Mouse (Mus musculus) spleen, adult 18-20 months (tissue): ENCODE measurements around the gene Psmc2.

Experiments used
- DNase-seq, 2 experiments: peaks; one replicate each; pipeline ENCODE4 v3.0.0; 2022; ENCODE audit warnings: mixed read lengths in 2 of 2

The Psmc2 gene

DNA sequence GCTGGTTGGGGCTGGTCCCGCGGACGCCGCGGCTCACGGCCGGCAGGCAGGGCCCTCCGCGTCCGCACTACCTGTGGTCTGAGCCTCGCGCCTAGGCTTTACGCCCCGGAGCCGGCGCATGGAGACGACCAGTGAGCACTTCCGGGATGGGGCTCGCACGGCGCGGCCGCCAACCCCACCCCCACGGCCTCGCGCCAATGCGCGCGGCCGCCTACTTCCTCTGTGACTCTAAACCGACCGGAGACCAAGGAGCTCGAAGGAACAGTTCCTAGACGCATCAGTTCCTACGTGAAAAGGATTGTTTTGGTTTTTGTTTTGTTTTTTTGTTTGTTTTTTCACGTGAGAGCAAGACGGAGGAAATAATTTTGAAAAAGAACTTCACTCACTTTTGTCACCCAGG lies at the start of gene Psmc2, which contains the start of gene Dnajc2:
Gene Psmc2 (plus strand): TSS at position 231 of the 400 bp plus-strand sequence.
Gene Dnajc2 (minus strand): TSS at position 199 of the 400 bp plus-strand sequence.
- peak; percentile 80 to 86 for DNase-seq

DNA sequence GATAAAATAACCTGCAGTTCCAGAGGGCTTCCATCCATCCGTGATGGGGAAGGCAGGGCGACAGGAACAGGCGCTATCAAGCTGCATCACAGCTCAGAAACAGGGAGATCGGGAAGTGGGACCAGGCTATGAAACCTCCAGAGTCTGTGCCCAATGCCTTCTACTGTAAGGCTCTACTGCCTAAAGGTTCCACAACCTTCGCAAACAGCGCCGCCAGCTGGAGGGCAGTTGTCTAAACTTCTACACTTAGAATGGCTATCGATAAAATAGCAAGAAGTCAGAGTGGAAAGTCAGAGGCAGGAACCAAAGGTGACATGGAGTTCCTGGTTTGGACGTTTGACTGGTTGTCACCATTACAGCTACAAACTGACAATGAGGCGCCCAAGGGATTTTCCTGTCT lies 49.5 kb upstream of the Psmc2 start:
- peak; percentile 48 to 66 for DNase-seq

DNA sequence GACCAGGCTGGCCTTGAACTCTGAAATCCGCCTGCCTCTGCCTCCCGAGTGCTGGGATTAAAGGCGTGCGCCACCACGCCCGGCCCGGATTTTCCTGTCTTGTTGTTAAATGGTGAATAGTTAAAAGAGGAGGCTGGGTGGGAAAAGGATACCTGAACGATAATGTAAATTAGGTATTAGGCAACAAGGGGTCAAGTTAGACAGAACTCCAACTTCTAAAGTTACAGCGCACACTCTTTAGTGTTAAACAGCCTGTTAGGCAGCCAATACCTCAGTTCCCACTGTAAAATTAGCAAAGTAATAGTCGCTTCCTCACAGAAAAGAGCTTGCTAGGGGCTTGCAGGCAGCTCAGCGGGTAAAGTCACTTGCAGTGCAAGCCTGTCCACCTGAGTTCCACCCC lies 49.0 kb upstream of the Psmc2 start:
- DNase-seq = no peak

DNA sequence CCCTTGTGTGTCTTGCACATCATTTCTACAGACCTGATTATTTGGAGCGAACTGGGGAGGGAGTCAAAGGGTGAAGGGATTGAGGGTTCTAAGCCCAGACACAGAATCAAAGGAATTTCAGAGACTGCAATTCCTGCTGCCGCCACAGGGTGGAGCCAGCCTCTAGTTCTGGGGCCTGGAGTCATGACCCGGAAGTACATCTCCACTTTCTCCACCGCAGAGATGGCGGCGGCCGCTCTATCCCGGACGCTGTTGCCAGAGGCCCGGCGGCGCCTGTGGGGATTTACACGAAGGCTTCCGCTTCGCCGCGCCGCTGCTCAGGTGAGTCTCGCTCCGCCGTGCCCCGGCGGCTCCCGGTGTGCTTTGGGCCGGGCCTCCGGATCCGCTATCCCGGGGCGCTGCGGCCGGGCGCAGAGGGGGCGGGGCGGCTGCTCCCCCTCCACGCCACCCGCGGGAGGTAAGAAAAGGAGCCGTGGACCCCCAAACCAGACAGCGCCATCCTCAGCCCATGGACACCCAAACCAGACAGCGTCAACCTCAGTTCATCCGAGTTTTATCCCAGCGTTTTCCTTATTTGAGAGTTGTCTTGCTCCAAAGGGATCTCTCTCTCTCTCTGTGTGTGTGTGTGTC lies 48.0 kb upstream of the Psmc2 start, which contains the start of gene Pmpcb:
Gene Pmpcb (plus strand): TSS at position 186 of the 630 bp plus-strand sequence.
- peak; percentile 72 to 85 for DNase-seq

DNA sequence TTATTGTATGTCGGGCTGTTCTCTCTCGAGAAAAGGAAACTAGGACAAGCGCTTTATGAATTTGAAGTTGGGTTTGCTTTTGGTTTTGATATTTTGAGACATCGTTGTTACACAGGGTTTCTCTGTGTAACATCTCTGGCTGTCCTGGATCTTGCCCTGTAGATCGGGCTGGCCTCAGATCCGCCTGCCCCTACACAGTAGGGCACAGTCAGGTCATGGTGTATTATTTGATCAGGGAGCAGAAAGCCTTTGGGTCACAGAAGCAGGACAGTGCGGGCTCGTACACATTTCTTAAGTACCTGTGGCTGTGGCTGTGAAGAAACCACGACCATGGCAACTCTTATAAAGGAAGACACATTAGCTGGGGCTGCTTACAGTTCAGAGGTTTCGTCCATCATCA lies 47.5 kb upstream of the Psmc2 start:
- no peak for DNase-seq

DNA sequence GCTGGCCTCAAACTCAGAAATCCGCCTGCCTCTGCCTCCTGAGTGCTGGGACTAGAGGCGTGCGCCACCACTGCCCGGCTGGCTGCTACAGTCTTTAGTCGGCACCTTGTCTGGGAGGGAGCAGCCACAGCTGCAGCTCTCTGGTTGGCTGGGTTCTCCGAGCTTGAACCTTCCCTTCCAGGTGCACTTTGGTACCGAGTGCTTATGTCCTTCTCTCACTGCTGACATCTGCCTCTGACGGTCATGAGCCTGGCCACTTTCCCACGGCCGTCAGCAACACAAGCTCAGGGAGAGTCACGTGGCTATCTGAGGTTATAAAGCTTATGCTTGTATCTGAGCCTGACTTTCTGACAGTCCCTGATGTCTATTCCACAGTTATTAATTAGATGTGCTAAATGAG lies 46.0 kb upstream of the Psmc2 start:
- DNase-seq = no peak

DNA sequence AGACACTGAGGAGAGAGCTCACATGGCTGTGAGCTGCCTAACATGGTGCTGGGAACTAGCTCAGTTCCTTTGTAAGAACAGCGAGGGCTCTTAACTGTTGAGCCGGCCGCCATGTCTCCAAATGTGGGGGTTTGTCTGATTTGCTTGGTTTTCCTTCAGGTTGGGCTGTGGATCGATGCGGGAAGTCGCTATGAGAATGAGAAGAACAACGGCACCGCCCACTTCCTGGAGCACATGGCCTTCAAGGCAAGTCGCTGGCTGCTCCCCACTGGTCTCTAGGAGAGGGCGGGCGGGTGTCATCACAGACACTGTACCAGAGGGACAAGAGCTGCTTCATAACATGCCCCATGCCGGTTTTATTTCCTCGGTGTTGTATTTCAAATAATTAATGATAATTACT lies 45.2 kb upstream of the Psmc2 start:
- DNase-seq = no peak

DNA sequence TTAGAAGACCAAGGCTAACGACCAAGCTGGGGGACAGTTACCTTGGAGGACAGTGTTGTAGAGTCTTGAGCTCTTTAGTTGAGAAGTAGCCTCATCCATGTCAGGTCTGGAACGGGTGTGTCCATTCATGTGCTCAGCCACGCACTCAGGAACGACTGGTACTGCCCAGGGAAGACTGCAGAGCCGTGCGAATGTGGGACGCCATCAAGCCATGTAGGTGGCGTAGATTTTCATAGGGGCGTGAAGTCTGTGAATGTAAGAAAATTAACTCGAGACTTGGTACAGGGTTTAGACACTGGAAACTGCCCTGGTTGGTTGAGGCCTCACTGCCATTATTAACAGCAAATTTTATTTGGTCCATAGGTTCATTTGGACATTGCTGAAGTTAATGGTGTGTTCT lies 41.5 kb upstream of the Psmc2 start:
- no peak for DNase-seq

DNA sequence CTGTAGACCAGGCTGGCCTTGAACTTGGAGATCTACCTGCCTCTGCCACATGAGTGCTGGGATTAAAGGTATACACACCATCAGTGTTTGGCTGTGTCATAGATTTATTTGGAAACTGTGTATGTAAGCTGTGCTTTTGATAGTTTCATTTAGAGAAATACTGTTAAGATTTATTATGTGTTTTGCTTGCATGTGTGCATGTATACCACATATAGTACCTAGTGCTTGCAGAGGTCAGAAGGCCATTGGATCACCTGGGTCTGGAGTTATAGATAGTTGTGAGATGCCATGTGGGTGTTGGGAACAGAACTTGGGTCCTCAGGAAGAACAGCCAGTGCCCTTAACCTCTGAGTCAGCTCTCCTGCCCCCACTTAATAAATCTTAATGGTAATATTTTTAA lies 40.4 kb upstream of the Psmc2 start:
- DNase-seq = no peak

DNA sequence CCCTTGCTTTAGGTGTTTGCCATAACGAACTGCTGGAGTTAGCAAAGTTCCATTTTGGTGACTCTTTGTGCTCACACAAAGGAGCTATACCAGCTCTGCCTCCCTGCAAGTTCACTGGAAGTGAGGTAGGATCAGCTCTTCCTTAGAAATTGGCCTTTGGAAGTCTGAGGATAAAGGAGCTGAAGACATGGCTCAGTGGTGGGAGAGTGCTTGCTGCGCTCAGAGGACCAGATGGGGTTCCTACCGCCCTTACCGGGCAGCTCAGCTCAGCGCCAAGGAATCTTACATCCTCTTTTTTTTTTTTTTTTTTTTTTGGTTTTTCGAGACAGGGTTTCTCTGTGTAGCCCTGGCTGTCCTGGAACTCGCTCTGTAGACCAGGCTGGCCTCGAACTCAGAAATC lies 39.1 kb upstream of the Psmc2 start:
- no peak for DNase-seq

DNA sequence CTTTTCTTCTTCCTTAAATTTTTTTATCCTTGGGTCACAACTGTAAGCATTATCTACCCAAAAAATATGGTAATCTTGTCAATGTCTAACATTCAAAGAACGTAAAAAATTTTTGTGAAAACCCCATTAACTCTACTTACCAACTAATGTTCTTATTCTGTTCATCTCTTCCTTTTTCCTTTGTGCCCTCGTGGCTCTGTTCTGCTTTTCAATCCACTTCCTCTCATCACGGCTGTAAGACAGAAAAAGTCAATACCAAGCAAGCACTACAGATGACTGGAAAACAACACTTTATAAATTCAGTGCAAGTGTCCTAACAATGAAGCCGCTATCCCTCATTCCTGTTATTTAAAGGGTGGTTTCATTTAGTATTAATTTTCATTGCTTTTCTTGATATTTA lies 16.6 kb upstream of the Psmc2 start:
- DNase-seq = no peak

DNA sequence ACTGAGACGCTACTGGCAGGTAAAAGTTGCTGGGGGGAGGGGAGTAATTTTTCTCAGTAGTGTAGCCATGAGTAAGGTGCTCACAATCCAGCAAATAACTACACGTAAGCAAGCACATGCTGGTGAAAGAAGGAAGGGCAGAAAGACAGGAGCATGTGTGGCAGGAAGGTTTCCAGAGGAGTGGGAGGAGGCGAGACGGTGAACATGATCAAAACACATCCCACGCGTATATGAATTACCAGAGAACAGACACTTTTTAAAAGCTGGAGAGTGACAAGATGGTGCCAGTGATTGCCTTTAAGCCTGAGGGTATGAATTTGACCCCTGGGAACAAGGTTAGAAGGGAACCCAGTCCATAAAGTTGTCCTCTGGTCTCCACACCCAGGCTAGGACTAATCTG lies 15.2 kb upstream of the Psmc2 start:
- DNase-seq = no peak

DNA sequence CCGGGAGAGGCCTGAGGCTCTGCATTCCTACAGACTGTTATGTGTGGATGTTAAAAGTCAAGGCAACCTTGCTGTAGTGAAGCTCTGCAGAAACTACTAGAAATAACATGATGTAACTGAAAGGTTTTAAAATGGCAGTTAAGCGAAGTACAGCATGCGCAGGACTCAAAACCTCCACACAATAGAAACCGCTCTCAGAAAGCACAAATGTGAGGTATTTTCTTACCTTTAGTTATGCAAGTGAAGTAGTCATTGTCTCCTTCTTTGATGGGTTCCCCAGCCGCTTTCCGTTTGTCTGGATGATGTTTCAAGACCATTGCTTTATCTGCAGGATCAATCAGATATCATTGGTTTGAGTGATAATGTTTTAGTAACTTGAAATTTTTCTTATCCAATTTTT lies 8.6 kb upstream of the Psmc2 start:
- DNase-seq = no peak

DNA sequence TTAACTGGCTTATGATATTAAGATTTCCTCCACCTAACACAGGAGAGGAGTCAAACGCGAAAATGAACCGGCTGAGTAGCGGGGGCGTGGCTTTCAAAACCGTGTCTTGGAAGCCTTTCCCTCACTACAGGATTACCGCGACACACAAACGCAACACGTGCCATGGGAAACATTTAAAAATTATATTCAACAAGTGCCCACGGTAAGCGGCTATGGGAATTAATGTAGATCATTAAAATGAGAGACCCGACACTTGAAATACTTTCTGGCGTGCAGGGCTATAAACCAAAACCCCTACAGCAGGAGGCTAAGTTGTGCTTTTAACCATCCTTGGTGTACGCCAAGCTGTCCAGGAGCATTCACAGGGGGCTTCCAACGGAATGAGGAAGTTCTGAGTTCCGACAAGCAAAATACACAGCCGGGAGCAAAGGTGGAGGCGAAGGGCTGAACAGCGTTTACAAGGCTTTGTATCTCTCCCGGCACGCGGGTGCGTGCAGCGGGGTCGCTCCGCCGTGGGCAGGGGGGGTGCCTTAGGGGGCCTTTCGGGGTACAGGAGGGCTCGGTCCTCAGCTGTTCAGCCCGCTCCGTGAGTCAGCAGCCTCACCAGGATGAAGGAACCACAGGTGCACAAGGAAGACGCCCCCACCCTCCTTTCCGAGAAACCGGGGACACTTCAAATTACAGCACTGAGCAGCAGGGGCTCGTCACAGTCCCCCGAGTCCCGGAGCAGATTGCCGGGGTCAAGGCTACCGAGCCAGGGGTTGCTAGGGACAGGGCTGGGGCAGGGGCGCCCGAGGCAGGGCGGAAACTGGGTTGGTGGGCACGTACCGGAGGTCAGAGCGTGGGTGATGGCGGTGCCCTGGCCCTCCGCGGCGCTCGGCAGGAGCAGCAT lies 676 bp upstream of the Psmc2 start:
- peak in 1 of 2 experiments; percentile 10 for DNase-seq

DNA sequence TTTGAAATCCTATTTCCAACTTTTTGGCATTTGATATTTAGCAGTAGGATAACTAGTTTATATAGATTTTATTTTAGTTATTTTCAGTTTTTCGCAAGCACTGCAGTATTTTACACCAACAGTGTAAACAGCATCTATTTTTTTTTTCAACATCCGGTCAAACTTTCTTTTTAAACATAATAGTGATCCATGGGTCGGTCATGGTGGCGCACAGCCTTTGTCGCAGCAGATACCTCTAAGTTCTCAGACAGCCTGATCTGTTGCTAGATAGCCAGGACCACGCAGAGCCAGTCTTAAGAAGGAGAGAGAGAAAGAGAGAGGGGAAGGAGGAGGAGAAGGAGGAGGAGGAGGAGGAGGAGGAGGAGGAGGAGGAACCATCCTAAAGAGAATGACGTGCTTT lies 693 bp downstream of the Psmc2 start:
- no peak for DNase-seq

DNA sequence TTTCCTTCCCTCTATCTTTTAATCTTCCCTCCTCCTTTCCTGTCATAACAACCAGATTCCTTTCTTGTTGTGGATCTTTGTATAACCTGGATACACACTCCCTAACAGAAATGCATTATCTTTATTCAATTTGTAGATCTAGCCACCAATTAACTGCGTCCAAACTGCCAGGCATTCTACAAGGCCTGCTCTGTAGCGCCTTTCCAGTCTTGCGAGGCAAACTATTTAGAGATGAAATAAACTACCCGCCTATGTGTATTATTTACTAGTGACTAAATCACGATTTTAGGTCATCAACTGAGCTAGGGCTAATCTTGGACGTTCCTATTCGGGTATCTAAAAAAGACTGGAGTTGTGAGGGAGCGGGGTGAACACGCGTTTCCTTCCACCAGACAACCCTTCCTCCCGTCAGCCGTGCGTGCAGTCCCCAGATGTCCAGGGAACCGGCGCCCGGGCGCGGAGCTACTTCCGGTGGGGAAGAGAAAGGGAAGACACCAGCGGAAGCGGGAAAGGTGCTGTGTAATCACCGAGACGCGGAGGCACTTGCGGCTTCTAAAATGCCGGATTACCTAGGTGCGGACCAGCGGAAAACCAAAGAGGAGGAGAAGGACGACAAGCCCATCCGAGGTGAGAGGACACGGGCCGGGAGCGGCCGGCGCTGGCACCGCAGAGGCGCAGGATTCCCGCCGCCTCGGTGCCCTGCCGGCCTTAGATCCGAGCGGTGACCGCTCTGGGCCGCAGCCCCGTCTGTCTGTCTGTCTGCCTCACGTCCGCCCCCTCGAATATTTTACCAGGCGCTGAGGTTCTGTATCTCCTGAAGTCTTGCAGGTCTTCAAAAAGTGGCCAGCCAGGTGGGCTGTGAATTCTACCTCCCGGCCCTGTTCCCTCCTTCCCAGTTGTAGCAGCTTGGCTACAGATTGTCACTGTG lies 1.4 kb downstream of the Psmc2 start:
- peak; percentile 77 to 87 for DNase-seq

DNA sequence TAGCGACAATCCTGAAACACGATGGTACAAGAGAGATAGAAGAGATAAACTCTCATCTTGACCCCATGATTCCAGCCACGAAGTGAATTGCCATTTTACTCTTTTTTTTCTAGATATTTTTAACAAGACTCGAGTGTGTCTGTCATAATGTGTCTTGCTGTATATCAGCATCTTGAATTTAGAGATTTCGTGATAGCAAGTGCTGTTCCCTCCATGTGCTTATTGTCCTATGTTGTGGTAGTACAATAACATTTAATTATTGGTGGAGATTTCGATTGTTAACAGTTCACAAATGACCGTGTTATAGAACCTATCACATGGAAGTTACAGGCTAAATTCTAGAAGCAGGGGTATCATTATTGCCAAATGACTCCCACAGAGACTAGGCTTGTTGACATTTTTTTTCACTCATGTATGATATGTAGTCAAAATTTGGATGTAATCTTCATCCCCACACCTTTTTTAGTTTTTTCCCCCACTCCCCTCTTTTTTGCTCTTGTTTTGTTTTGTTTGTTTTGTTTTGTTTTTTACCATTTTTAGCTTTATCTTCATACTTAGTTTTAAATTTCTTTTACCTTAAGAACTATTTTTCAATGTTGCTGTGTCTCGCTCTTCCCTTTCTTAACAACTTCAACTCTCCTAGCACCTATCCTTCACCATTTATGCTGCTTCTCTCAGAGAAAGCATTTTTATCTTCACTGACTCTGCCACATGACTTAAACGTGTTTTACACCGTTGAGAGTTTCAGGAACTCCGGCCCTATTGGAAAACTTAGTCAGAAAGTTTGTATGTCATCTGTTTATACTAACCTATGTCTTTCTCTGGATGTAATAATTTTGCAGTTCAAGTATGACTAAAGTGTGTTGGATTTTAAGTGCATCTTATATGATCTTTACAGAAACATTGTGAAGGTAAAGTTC lies 2.4 kb downstream of the Psmc2 start:
- no peak for DNase-seq

DNA sequence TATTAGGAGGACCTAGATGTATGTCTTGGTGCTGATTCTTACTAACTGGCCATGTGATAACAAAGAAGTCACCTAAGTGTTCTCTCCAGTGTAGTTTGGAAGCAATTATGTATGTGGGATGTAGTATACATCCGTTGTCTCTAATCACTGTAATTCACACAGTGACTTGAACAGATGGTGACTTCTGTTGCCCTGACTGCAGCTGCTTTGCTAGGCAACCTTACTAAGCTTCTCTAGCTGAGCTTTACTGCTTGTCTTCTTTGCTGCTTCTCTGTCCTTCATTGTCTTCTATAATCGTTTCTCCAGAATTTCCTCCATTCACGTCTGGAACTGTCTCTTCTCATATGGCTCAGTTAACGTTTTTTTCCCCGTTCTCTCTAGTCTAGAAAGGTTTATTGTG lies 4.0 kb downstream of the Psmc2 start:
- DNase-seq = no peak

DNA sequence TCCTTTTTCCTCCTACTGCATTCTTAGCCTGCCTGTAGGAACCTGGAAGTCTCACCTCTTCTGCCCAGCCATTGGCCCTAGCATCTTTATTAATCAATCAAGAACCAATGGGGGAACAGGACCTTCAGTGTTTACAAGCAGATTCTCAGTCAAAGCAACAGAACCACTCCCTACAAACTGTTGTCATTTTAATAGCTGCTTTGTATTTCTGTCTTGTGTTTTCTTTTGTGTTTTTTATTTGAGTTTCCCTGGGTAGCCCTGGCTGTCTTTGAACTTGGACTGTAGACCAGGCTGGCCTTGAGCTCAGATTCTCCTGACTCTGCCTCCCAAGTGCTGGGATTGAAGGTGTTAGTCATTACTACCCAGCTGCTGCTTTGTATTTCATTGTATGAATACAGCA lies 7.1 kb downstream of the Psmc2 start:
- no peak for DNase-seq

DNA sequence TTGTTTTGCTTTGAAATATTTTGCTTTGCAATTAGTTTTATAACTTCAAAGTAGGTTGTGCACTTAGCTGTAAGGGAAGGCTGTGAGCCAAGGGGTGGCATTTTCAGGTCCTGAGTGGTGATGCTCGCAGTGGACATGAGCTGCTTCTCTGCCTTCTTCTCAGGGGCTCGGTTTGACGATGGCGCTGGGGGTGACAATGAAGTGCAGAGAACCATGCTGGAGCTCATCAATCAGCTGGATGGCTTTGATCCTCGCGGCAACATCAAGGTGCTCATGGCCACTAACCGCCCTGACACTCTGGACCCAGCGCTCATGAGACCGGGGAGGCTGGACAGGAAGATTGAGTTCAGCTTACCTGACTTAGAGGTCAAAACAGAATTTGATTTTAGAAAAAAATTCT lies 17.8 kb downstream of the Psmc2 start:
- DNase-seq = no peak

DNA sequence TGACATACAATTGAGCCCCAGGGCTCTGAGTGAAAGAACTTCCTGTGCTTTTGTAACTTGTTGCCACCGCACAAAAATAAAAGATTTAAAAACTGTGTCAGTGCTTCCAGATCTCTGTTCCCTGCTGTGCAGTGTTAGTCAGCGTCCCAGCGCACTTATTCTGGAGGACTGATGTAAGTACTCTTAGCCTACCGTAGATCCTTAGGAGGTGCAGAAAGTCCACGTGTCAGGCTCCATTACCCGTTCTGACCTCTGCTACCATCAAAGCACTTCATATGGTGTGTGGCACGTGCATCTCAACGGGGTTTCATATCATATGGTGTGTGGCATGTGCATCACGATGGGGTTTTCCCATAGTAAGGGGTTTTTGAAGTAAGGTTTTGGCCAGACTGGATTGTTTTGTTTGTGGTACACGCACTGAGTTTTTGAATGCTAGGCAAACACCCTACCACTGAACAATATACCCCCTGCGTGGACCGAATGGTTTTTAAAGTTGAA lies 18.7 kb downstream of the Psmc2 start:
- DNase-seq = no peak

DNA sequence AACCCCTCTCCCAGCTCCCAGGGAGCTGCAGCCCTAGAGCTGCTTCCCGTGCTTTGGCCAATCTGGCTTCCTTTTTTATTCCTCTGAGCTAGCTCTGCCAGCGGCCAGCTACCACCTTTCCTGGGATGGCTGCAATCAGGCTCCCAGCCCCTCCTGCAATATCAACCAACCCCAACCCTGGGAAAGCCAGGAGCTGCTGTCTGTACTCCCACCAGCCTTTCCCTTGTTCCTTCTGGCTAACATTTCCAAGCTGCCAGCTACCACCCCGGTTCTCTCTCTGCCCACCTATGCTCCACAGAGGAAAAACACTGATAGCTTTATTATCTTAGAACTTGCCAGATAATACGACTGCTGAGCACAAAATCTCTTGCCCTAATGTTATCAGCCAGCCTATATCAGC lies 19.8 kb downstream of the Psmc2 start:
- no peak for DNase-seq
